Mouse (Mus musculus): ENCODE data around the gene Mef2d.

- no peak for TF ChIP-seq POLR2A (IDR thresholded peaks at IDR 0.05; ENCODE audit: low read depth, low read length)
- no peak for TF ChIP-seq CTCF (IDR thresholded peaks at IDR 0.05; ENCODE audit: borderline replicate concordance, insufficient read depth, low read length)
These were observed 56.4 kb downstream of the Mef2d start for GRCm38 (mm10) chr3:88198505-88199020.
